Mouse (Mus musculus) E14TG2a.4 (cell line): Measurements from ENCODE around the gene Ccdc137.

Experiments
- CTCF ChIP-seq: conservative IDR thresholded peaks from 2 replicates; pipeline ENCODE4 v1.5.1; 2014; ENCODE audit warnings: low read length
- POU5F1 ChIP-seq: IDR thresholded peaks from 2 replicates; pipeline ENCODE4 v1.6.1; 2014; ENCODE audit warnings: low read length, borderline replicate concordance

- TF ChIP-seq CTCF (no peak), POU5F1 (no peak)
These were observed 42.0 kb downstream of the Ccdc137 start for GRCm38 (mm10) chr11:120499894-120500293.
